Mouse (Mus musculus) testis, adult 2 months (tissue): ENCODE results near the gene Tnpo1.

ENCODE experiments used
- CTCF ChIP-seq: fragments of 200-500 bp; IDR thresholded peaks from 2 replicates; pipeline ENCODE4 v1.5.1; 2012; ENCODE audit warnings: low read depth, mild to moderate bottlenecking, inconsistent platforms, low read length, moderate library complexity; ENCODE audit not compliant: control insufficient read depth, insufficient read depth, insufficient replicate concordance
- POLR2A ChIP-seq: fragments of 200-500 bp; IDR thresholded peaks from 2 replicates; pipeline ENCODE4 v1.6.1; 2012; ENCODE audit warnings: low read depth, mild to moderate bottlenecking, inconsistent platforms, low read length, moderate library complexity; ENCODE audit not compliant: control insufficient read depth

- no peak for TF ChIP-seq CTCF
- no peak for TF ChIP-seq POLR2A
These were observed 10.9 kb upstream of the Tnpo1 start for GRCm38 (mm10) chr13:98937108-98937507.
